Mouse (Mus musculus) right cerebral cortex, postnatal 4 days (tissue): Measurements from ENCODE around the gene Olfr170.
"Not testable (repeated sequence)": the region's sequence is repeated elsewhere in the genome, so short reads cannot be mapped to it uniquely, and the experiment has no call there.

Source experiments
- DNase-seq: peaks from one replicate; pipeline ENCODE4 v3.0.0-alpha.2; 2022

Olfr170 gene

GRCm38 (mm10) chr16:19611782-19612181 is at the start of gene Olfr170:
Olfr170 (minus strand) TSS chr16:19611882.
- not testable (repeated sequence) for DNase-seq

DNA sequence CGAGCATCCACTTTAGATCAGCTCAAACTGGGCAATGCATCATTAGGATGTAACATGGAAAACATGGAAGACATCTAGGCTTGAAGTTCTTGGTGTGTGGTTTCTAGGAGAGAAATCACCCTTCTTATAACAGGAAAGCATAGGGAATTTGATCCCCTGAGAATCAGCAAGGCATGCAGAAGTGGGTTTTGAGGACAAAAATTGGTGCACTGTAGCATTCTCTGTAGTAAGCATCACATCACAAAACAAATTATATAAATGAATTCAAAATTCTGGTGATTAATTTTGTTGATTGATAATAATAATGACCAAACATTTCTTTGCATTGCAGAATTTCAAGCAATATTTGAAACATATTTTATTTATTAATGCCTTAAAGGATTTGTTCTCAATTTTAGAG is 18.1 kb upstream of the Olfr170 start, which contains the start of gene Olfr171:
Olfr171 (minus strand) TSS at position 101 of the 400 bp plus-strand sequence.
- DNase-seq, result no peak

- no peak for DNase-seq
Observed at GRCm38 (mm10) chr16:19603166-19603565, 8.5 kb downstream of the Olfr170 start.

DNA sequence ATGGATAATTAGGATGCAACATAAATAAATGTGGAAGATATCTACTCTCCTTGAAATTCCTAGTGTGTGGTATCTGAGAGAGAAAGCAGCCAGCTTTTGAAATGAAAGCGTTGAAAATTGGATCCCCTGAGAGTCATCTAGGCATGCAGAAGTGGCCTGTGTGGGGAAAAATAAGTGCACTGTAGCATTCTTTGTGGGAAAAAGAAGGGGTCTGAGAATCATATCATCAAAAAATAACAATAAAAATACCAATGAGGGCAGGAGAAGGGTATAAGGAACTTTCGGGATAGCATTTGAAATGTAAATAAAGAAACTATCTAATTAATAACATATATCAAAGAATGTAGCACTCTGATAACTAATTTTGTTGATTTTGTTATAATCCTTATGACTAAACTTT is 40.0 kb downstream of the Olfr170 start, which contains the start of gene Olfr169:
Olfr169 (minus strand) TSS at position 101 of the 400 bp plus-strand sequence.
- DNase-seq, result not testable (repeated sequence)
